Mouse (Mus musculus): ENCODE data around the gene Kctd18.

GRCm38 (mm10) chr1:57991277-57991676 lies 27.5 kb downstream of the Kctd18 start:
- TF ChIP-seq CTCF (IDR thresholded peaks at IDR 0.05; ENCODE audit: extremely low read depth, insufficient read length, insufficient replicate concordance, low read depth, low read length) (no peak), POLR2A (IDR thresholded peaks at IDR 0.05; ENCODE audit: low read depth, low read length) (no peak)

Measured in small intestine, adult 2 months (tissue).